ENCODE assay signal across 7 mouse cellular contexts in genomic region chr10:81230438-81231332, GRCm38 (mm10). TPM values are rescaled to one million over a fixed set of nuclear protein-coding genes. Genes with fewer than 3 reads are reported as not detected.
DNase-seq lines count a peak whose midpoint lies in the region; ATAC-seq lines count a peak whose summit lies in the region.

Gene Atcay (minus strand): TSS chr10:81230833.

- no peaks in the 10 kb centered on the region for H3K9me3 ChIP-seq in hindbrain, embryonic 11.5 days (ENCODE audit: control insufficient read depth, low read length)
- no peaks in the 10 kb centered on the region for H3K9me3 ChIP-seq in neural tube, embryonic 14.5 days (ENCODE audit: control insufficient read depth, low read length)

- WGBS in hindbrain, embryonic 11.5 days, result 10% methylated on average over 27 of the region's 27 CpGs
- WGBS in neural tube, embryonic 14.5 days, result 6% methylated on average over 27 of the region's 27 CpGs

- peak within 1 kb of the TSS; percentile 56 for H3K4me3 ChIP-seq in hindbrain, embryonic 11.5 days (ENCODE audit: low read depth, low read length)
- H3K4me3 ChIP-seq in neural tube, embryonic 14.5 days (ENCODE audit: low read depth, low read length), result peak within 1 kb of the TSS; percentile 73

- H3K9ac ChIP-seq in hindbrain, embryonic 11.5 days (ENCODE audit: low read depth, low read length), result peak within 1 kb of the TSS; percentile 71
- peak within 1 kb of the TSS; percentile 88 for H3K9ac ChIP-seq in neural tube, embryonic 14.5 days (replicated peaks; ENCODE audit: low read depth, low read length)

- H3K4me2 ChIP-seq in hindbrain, embryonic 11.5 days (replicated peaks; ENCODE audit: low read depth, low read length), result peak within 1 kb of the TSS; percentile 55
- H3K4me2 ChIP-seq in neural tube, embryonic 14.5 days (ENCODE audit: low read depth, low read length), result peak within 1 kb of the TSS; percentile 83

- H3K27me3 ChIP-seq in hindbrain, embryonic 11.5 days (ENCODE audit: control insufficient read depth, insufficient read depth, low read length), result peaks cover 13% of the 10 kb centered on the region
- H3K27me3 ChIP-seq in neural tube, embryonic 14.5 days (ENCODE audit: control insufficient read depth, insufficient read depth, low read length), result no peaks in the 10 kb centered on the region

- DNase-seq in 3T3-L1 (ENCODE audit: low read depth, low spot score), result peak; percentile 22
- DNase-seq in CD4-positive, CD25-positive, alpha-beta regulatory T cell, adult 2 months (ENCODE audit: low read depth, low spot score), result peak; percentile 72
- DNase-seq in hindbrain, embryonic 11.5 days (ENCODE audit: low spot score), result peak; percentile 74
- DNase-seq in left cerebral cortex, adult 9 months (ENCODE audit: low spot score in 2 of 2), result peak; percentile 76 to 87
- no peak for DNase-seq in ovary, postnatal 10 days (ENCODE audit: low spot score)

- H3K36me3 ChIP-seq in hindbrain, embryonic 11.5 days (ENCODE audit: control insufficient read depth, insufficient read depth, low read length), result no peaks in the 10 kb centered on the region
- no peaks in the 10 kb centered on the region for H3K36me3 ChIP-seq in neural tube, embryonic 14.5 days (ENCODE audit: control insufficient read depth, insufficient read depth, low read length)

- H3K27ac ChIP-seq in hindbrain, embryonic 11.5 days (ENCODE audit: low read depth, low read length), result peak within 1 kb of the TSS; percentile 74
- peak within 1 kb of the TSS; percentile 90 for H3K27ac ChIP-seq in neural tube, embryonic 14.5 days (ENCODE audit: low read depth, low read length)

- peak; percentile 34 for ATAC-seq in common myeloid progenitor, adult 5-6 weeks (replicated peaks; ENCODE audit: low read depth, poor library complexity, severe bottlenecking)
- ATAC-seq in hindbrain, embryonic 11.5 days (ENCODE audit: low FRiP score), result peak; percentile 88
- ATAC-seq in neural tube, embryonic 14.5 days (ENCODE audit: low read depth), result peak; percentile 92

- H3K4me1 ChIP-seq in hindbrain, embryonic 11.5 days (replicated peaks; ENCODE audit: control insufficient read depth, insufficient read depth, low read length), result peaks cover 3% of the 10 kb centered on the region; the same call in 1 of the 2 replicates
- H3K4me1 ChIP-seq in neural tube, embryonic 14.5 days (ENCODE audit: control insufficient read depth, insufficient read depth, low read length), result peaks cover 33% of the 10 kb centered on the region

RNA-seq across cellular contexts. Expression of gene Atcay, which starts in this region (rescaled TPM):
- not detected in 2 replicates for total RNA-seq in common myeloid progenitor, adult 5-6 weeks (2017)
- polyA plus RNA-seq in hindbrain, embryonic 11.5 days (2014; fragmentation: Nextera tagmentation; extraction: Ambion mirVana), result 22.8 and 23.8 TPM in 2 replicates
- polyA plus RNA-seq in neural tube, embryonic 14.5 days (2014; fragmentation: Nextera tagmentation; extraction: Ambion mirVana), result 73.9 and 84.8 TPM in 2 replicates

Comparison
In these comparisons a context has a peak if more than half of its experiments do, and no peak if none do; other contexts are left out.
1. Peak in ATAC-seq in common myeloid progenitor, adult 5-6 weeks; RNA of the gene not detected or under 1 TPM.
2. ATAC-seq: peak in every context shown above with its lines; median percentile 92 in neural tube, embryonic 14.5 days; 88 in hindbrain, embryonic 11.5 days; 34 in common myeloid progenitor, adult 5-6 weeks.